Mouse (Mus musculus) CH12.LX (cell line): ENCODE data around the gene Col27a1.

Experiments used
- CTCF ChIP-seq, 2 experiments: IDR thresholded peaks in 1 of 2; conservative IDR thresholded peaks in 1 of 2; 2 replicates each; pipeline ENCODE4 v1.5.1; 2011 to 2012; ENCODE audit warnings: low read depth in 2 of 2, low read length in 2 of 2, improper control_type of control experiment in 1 of 2, inconsistent platforms in 1 of 2, mild to moderate bottlenecking in 1 of 2, moderate library complexity in 1 of 2
- SMC3 ChIP-seq: IDR thresholded peaks from 2 replicates; pipeline ENCODE4 v1.6.1; 2011; ENCODE audit warnings: low read depth, low read length, improper control_type of control experiment
- TCF12 ChIP-seq: IDR thresholded peaks from 2 replicates; pipeline ENCODE4 v1.6.1; 2014; ENCODE audit warnings: low read depth, mild to moderate bottlenecking, inconsistent platforms, low read length, improper control_type of control experiment

DNA sequence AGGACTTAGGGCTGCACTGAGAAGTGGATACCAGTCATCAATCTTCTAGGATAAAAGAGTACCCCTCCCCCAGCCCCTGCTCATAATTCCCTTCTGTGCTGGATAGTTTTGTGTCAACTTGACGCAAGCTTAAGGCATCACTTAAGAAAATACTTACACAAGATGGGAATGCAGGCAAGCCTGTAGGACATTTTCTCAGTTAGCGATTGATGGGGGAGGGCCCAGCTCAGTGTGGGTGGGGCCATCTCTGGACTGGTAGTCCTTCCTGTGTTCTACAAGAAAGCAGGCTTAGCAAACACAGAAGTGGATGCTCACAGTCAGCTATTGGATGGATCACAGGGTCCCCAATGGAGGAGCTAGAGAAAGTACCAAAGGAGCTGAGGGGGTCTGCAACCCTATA is 19.4 kb upstream of the Col27a1 start:
- TF ChIP-seq SMC3, result no peak
- no peak for TF ChIP-seq CTCF (conservative IDR thresholded peaks at IDR 0.05 in 1 of 2, IDR thresholded peaks at IDR 0.05 in 1 of 2; ENCODE audit: low read depth in 2 of 2, low read length in 2 of 2)
- no peak for TF ChIP-seq TCF12
